Mouse (Mus musculus) hindbrain, postnatal 0 days (tissue): ENCODE data around the gene Sdhaf1. TPM values are rescaled to one million over a fixed set of nuclear protein-coding genes. Genes with fewer than 3 reads are reported as not detected.

Experiments used
- ATAC-seq: fragments of 200-750 bp; cut with Nextera tagmentation; 2 replicates; pipeline ENCODE4 v1.8.0; 2017; ENCODE audit warnings: mild to moderate bottlenecking, moderate TSS enrichment, moderate library complexity
- DNase-seq: peaks from one replicate; pipeline ENCODE4 v3.0.0-alpha.2; 2015; ENCODE audit warnings: low spot score
- H3K27ac ChIP-seq: fragments of 300-500 bp; sonication (generic); 2 replicates; pipeline ENCODE4 v1.5.1; 2014; ENCODE audit warnings: mild to moderate bottlenecking
- H3K27me3 ChIP-seq: fragments of 300-500 bp; sonication (generic); 2 replicates; pipeline ENCODE4 v1.6.1; 2014; ENCODE audit warnings: low read length, mixed read lengths; ENCODE audit not compliant: insufficient read depth
- H3K36me3 ChIP-seq: fragments of 300-500 bp; sonication (generic); 2 replicates; pipeline ENCODE4 v1.6.1; 2014; ENCODE audit warnings: low read length, mixed read lengths; ENCODE audit not compliant: insufficient read depth
- H3K4me1 ChIP-seq: fragments of 300-500 bp; sonication (generic); 2 replicates; pipeline ENCODE4 v1.6.1; 2014; ENCODE audit warnings: antibody characterized with exemption, low read length, mixed read lengths; ENCODE audit not compliant: insufficient read depth
- H3K4me2 ChIP-seq: fragments of 300-500 bp; sonication (generic); 2 replicates; pipeline ENCODE4 v1.6.1; 2014; ENCODE audit warnings: low read depth, mild to moderate bottlenecking, low read length, moderate library complexity, mixed read lengths
- H3K4me3 ChIP-seq: fragments of 300-500 bp; sonication (generic); 2 replicates; pipeline ENCODE4 v1.5.1; 2014; ENCODE audit warnings: low read length
- H3K9ac ChIP-seq: fragments of 300-500 bp; sonication (generic); replicated peaks from 2 replicates; pipeline ENCODE4 v1.6.1; 2014; ENCODE audit warnings: mild to moderate bottlenecking, low read length, moderate library complexity, mixed read lengths
- H3K9me3 ChIP-seq: fragments of 300-500 bp; sonication (generic); 2 replicates; pipeline ENCODE4 v1.6.1; 2016; ENCODE audit warnings: low read length, mixed read lengths
- CTCF ChIP-seq: IDR thresholded peaks from 2 replicates; pipeline ENCODE4 v1.5.1; 2016; ENCODE audit warnings: antibody characterized with exemption, control low read depth, low read depth
- WGBS: fragments of 180-500 bp; shearing (Covaris S2); extraction: QIAGEN DNeasy Blood & Tissue Kit; methylation state at CpG from one replicate; pipeline ENCODE4 v1.1.7; 2014; 5-methylcytosine and 5-hydroxymethylcytosine counted together
- polyA plus RNA-seq: library from polyadenylated mRNA; unstranded; fragments of >200 nt; fragmentation: Nextera tagmentation; extraction: Ambion mirVana; gene quantifications from 2 replicates; pipeline ENCODE4 v1.2.1, GENCODE M21; 2015
- total RNA-seq: library from RNA; depleted of rRNA; stranded (reverse); fragments of >200 nt; gene quantifications from 2 replicates; pipeline ENCODE4 v1.2.3, GENCODE M21; 2014

Gene Sdhaf1
- total and polyA plus RNA-seq, 2 experiments from 2014 or later: 14.7 to 17.8 TPM

DNA sequence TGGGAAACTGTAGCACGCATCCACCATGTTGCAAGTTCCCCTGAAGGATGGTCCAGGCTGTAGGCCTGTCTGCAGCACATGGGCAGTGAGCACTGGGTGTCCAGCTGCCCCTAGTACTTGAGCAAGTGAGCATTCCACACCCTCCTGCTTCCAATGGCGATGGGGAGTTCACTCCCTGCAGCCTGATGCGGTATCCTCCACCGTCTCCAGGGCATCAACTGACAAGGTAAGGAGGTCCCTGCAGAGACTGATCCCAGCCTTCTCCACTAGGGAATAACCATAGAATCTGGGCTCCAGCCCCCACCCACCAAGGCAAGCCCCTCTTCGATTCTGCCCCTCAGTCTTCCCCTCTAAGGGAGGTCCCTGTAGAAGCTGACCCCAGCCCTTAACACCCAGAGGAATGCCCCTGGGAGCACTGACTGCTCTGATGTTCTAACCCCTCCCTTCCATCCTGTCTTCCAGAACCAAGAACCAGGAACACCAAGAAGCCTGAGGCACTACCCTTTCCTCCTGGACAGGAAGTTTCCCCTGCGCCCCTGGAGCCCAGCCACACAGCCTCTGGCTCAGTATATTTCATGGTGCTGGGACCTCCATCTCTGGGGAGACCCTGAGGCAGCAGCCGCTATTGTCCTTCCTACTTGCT, 34.5 kb downstream of the Sdhaf1 start:
- no peak for TF ChIP-seq CTCF
- H3K9me3 ChIP-seq: no peaks in the 10 kb centered on the region
- no peaks in the 10 kb centered on the region for H3K27me3 ChIP-seq
- ATAC-seq: no peak
- no peak overlapping the region for H3K4me3 ChIP-seq
- 76% methylated on average over 7 of the region's 7 CpGs for whole genome bisulfite sequencing
- DNase-seq: no peak
- peaks cover 11% of the 10 kb centered on the region for H3K4me1 ChIP-seq
- H3K36me3 ChIP-seq: no peaks in the 10 kb centered on the region
- 0 out of 2 replicates have a peak overlapping the region, but pooled peaks have one; percentile 20 for H3K27ac ChIP-seq
- no peak overlapping the region for H3K9ac ChIP-seq
- no peak overlapping the region for H3K4me2 ChIP-seq

DNA sequence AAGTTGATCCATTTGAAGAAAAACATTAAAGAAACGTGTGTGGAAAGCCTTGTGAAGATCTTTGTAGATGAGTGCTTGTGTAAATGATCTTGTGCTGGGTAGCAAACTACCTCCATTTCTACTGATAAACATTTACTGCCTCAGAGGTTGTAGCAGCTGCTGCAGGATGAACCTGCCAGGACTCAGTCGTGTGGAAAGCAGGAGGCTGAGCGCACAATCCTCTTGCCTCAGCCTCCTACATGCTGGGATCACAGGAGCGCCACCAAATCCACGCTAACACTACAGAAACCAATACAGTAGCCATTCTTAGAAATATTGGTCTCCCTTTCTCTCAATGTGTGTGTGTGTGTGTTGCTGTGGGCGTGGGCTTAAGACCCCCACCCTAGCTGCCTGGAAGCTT, 35.6 kb downstream of the Sdhaf1 start:
- WGBS: 53% methylated on average over 6 of the region's 6 CpGs
- Histone ChIP-seq H3K36me3 (no peaks in the 10 kb centered on the region), H3K9ac (no peak overlapping the region), H3K9me3 (no peaks in the 10 kb centered on the region), H3K27me3 (no peaks in the 10 kb centered on the region), H3K4me1 (peaks cover 7% of the 10 kb centered on the region), H3K27ac (no peak overlapping the region), H3K4me3 (no peak overlapping the region), H3K4me2 (no peak overlapping the region)
- ATAC-seq (no peak), DNase-seq (no peak)
- TF ChIP-seq CTCF: no peak

DNA sequence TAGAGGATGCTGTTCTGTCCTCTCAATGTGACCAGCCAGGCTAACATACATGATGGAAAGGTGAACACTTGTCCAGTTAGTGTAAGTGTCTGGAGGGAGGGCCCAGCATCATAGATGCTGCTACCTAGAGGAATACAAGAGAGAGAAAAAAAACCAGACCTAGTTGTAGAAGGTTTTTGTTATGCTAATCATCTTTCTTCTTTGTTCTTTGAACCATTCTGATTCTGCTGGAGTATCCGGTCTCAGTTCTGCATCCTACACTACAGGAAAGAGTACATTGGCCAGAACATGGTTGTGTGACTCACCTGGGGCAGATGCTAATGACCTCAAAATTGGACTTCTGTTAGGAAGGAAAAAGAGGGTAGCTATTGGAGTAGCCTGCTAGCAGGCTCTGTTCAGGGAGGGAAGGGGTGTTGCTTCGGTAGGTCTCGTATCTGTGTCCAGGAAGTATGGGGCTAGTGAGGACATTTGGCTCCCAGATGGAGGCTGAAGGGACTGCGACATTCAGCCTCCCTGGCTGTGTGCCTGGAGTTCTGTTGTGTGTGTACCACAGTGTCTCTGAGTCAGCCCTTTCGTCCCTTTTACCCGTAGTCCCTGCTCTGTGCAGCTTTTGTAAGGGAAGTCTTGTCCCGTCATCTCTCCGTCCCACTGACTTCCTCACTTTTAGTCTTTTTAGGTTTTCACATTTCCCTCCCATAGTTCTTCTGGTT, 36.8 kb downstream of the Sdhaf1 start:
- no peak for TF ChIP-seq CTCF
- H3K4me1 ChIP-seq: peaks cover 7% of the 10 kb centered on the region
- ATAC-seq (no peak), DNase-seq (no peak)
- no peak overlapping the region for H3K4me3 ChIP-seq
- WGBS: 35% methylated on average over 8 of the region's 8 CpGs
- H3K27ac ChIP-seq: no peak overlapping the region
- no peaks in the 10 kb centered on the region for H3K36me3 ChIP-seq
- H3K4me2 ChIP-seq: no peak overlapping the region
- no peak overlapping the region for H3K9ac ChIP-seq
- H3K9me3 ChIP-seq: no peaks in the 10 kb centered on the region
- H3K27me3 ChIP-seq: no peaks in the 10 kb centered on the region

- H3K27me3 ChIP-seq: no peaks in the 10 kb centered on the region
- H3K9me3 ChIP-seq: no peaks in the 10 kb centered on the region
- 81% methylated on average over 7 of the region's 7 CpGs for WGBS
- DNase-seq: no peak
- ATAC-seq: no peak
- no peak overlapping the region for H3K4me3 ChIP-seq
- no peak overlapping the region for H3K27ac ChIP-seq
- H3K4me2 ChIP-seq: no peak overlapping the region
- no peak overlapping the region for H3K9ac ChIP-seq
- no peaks in the 10 kb centered on the region for H3K4me1 ChIP-seq
- TF ChIP-seq CTCF: no peak
- H3K36me3 ChIP-seq: no peaks in the 10 kb centered on the region
These were observed 41.0 kb downstream of the Sdhaf1 start for GRCm38 (mm10) chr7:30282740-30283139.

- no peak for TF ChIP-seq CTCF
- Histone ChIP-seq H3K9ac (no peak overlapping the region; the same call in 1 of the 2 replicates), H3K27ac (0 out of 2 replicates have a peak overlapping the region, but pooled peaks have one; percentile 96), H3K27me3 (no peaks in the 10 kb centered on the region), H3K4me2 (peak overlapping the region; percentile 95; the same call in 1 of the 2 replicates), H3K4me3 (peak overlapping the region; percentile 76; the same call in 1 of the 2 replicates), H3K36me3 (no peaks in the 10 kb centered on the region), H3K4me1 (no peaks in the 10 kb centered on the region), H3K9me3 (no peaks in the 10 kb centered on the region)
- 77% methylated on average over 4 of the region's 4 CpGs for WGBS
- ATAC-seq (no peak), DNase-seq (no peak)
These were observed 42.2 kb downstream of the Sdhaf1 start for GRCm38 (mm10) chr7:30281522-30281921.

GRCm38 (mm10) chr7:30280670-30281138, 43.0 kb downstream of the Sdhaf1 start:
- no peaks in the 10 kb centered on the region for H3K9me3 ChIP-seq
- WGBS: 1% methylated on average over 20 of the region's 20 CpGs
- H3K36me3 ChIP-seq: no peaks in the 10 kb centered on the region
- H3K9ac ChIP-seq: peak overlapping the region; percentile 54
- peak overlapping the region; percentile 96 for H3K27ac ChIP-seq
- DNase-seq (peak; percentile 95), ATAC-seq (peak; percentile 87)
- TF ChIP-seq CTCF: no peak
- no peaks in the 10 kb centered on the region for H3K4me1 ChIP-seq
- H3K4me3 ChIP-seq: peak overlapping the region; percentile 76
- H3K27me3 ChIP-seq: no peaks in the 10 kb centered on the region
- H3K4me2 ChIP-seq: peak overlapping the region; percentile 95
